Comparison of ENCODE assay signal across 18 mouse cellular contexts in the genomic region with DNA sequence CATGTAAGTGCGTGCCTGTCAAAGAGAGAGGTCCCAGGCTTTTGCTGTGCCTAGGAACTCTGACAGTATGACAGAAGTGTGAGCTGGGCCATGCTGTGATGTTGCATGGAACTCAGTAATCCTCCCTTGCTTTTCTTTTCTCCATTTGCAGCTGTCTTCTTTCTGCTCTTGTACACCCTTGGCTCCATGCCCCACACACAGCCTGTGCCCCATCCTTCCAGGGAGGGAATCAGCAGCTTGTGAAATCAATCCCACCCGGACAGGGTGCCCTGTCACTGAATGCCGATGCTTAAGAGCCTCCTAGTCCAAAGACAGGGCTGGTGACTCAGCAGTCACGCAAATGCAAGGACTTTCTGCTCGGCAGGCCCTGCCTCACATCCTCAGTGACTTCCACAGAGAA.
A peak's percentile ranks its signal among the peaks of the same experiment; 100 is the strongest.
DNase-seq lines count a peak whose midpoint lies in the region; ATAC-seq and TF ChIP-seq lines count a peak whose summit lies in the region.
"Had no signal": no experiment of that assay in that cellular context is flagged by ENCODE, and none has a peak within 500 bp of the region (broad histone marks: within the 10 kb centered on the region; RNA-seq: fewer than 3 reads in every experiment).

No protein-coding gene starts in this region.

- no peak for TF ChIP-seq POLR2A in limb, embryonic 14.5 days (IDR thresholded peaks at IDR 0.05; ENCODE audit: borderline replicate concordance, extremely low read depth, insufficient read depth, insufficient read length)

- H3K27me3 ChIP-seq in midbrain, postnatal 0 days (ENCODE audit: insufficient read depth, low read length) = no peaks in the 10 kb centered on the region
- no peaks in the 10 kb centered on the region for H3K27me3 ChIP-seq in midbrain, embryonic 14.5 days (ENCODE audit: control insufficient read depth, insufficient read depth, low read length)
- H3K27me3 ChIP-seq in limb, embryonic 14.5 days (ENCODE audit: control insufficient read depth, insufficient read depth, low read length) = no peaks in the 10 kb centered on the region
- H3K27me3 ChIP-seq: embryonic facial prominence, embryonic 13.5 days; hindbrain, embryonic 12.5 days; neural tube, embryonic 12.5 days; stomach, embryonic 15.5 days had no signal

- no peaks in the 10 kb centered on the region for H3K9me3 ChIP-seq in midbrain, postnatal 0 days (ENCODE audit: low read length)
- H3K9me3 ChIP-seq in midbrain, embryonic 14.5 days (ENCODE audit: control insufficient read depth, low read length) = no peaks in the 10 kb centered on the region
- H3K9me3 ChIP-seq in limb, embryonic 14.5 days (ENCODE audit: control insufficient read depth, low read length) = no peaks in the 10 kb centered on the region
- H3K9me3 ChIP-seq: embryonic facial prominence, embryonic 13.5 days; hindbrain, embryonic 12.5 days; neural tube, embryonic 12.5 days; stomach, embryonic 15.5 days had no signal

- intact Hi-C loops in heart, postnatal 14 days (cut with DNase I) = no loop called here

- H3K36me3 ChIP-seq in midbrain, postnatal 0 days (ENCODE audit: insufficient read depth, low read length) = no peaks in the 10 kb centered on the region
- no peaks in the 10 kb centered on the region for H3K36me3 ChIP-seq in midbrain, embryonic 14.5 days (ENCODE audit: control insufficient read depth, insufficient read depth, low read length)
- no peaks in the 10 kb centered on the region for H3K36me3 ChIP-seq in limb, embryonic 14.5 days (ENCODE audit: control insufficient read depth, insufficient read depth, low read length)
- H3K36me3 ChIP-seq: embryonic facial prominence, embryonic 13.5 days; hindbrain, embryonic 12.5 days; neural tube, embryonic 12.5 days; stomach, embryonic 15.5 days had no signal

- no peak overlapping the region for H3K4me2 ChIP-seq in midbrain, postnatal 0 days (ENCODE audit: low read depth, low read length, poor library complexity, severe bottlenecking)
- no peak overlapping the region for H3K4me2 ChIP-seq in midbrain, embryonic 14.5 days (ENCODE audit: low read length)
- H3K4me2 ChIP-seq in limb, embryonic 14.5 days (replicated peaks; ENCODE audit: low read depth, low read length, severe bottlenecking) = no peak overlapping the region
- H3K4me2 ChIP-seq: embryonic facial prominence, embryonic 13.5 days; hindbrain, embryonic 12.5 days; neural tube, embryonic 12.5 days; stomach, embryonic 15.5 days had no signal

- ATAC-seq in midbrain, postnatal 0 days (ENCODE audit: low FRiP score) = no peak
- no peak for ATAC-seq in midbrain, embryonic 14.5 days (ENCODE audit: low FRiP score, low TSS enrichment)
- peak; percentile 57; the same call in 1 of the 2 replicates for ATAC-seq in limb, embryonic 14.5 days (ENCODE audit: low FRiP score, low read depth)
- ATAC-seq: inflammation-experienced regulatory T-cells, adult 6 months had no signal

- no peak overlapping the region for H3K4me3 ChIP-seq in midbrain, postnatal 0 days (ENCODE audit: low read depth, low read length)
- H3K4me3 ChIP-seq in midbrain, embryonic 14.5 days (replicated peaks; ENCODE audit: low read depth, low read length) = no peak overlapping the region
- H3K4me3 ChIP-seq in limb, embryonic 14.5 days (replicated peaks; ENCODE audit: low read length) = no peak overlapping the region
- H3K4me3 ChIP-seq: embryonic facial prominence, embryonic 13.5 days; heart, adult 2 months; hindbrain, embryonic 12.5 days; neural tube, embryonic 12.5 days; stomach, embryonic 15.5 days had no signal

- WGBS in midbrain, postnatal 0 days = 54% methylated on average over 5 of the region's 5 CpGs
- WGBS in midbrain, embryonic 14.5 days = 65% methylated on average over 5 of the region's 5 CpGs
- 71% methylated on average over 5 of the region's 5 CpGs for WGBS in limb, embryonic 14.5 days

- no peak overlapping the region for H3K9ac ChIP-seq in midbrain, postnatal 0 days (replicated peaks; ENCODE audit: low read length, poor library complexity, severe bottlenecking)
- H3K9ac ChIP-seq in midbrain, embryonic 14.5 days (replicated peaks; ENCODE audit: low read length) = no peak overlapping the region
- no peak overlapping the region for H3K9ac ChIP-seq in limb, embryonic 14.5 days (ENCODE audit: low read depth, low read length, severe bottlenecking)
- H3K9ac ChIP-seq: embryonic facial prominence, embryonic 13.5 days; hindbrain, embryonic 12.5 days; liver, embryonic 14.5 days; neural tube, embryonic 12.5 days; stomach, embryonic 15.5 days had no signal

- no peaks in the 10 kb centered on the region for H3K4me1 ChIP-seq in midbrain, postnatal 0 days (ENCODE audit: insufficient read depth, low read length)
- H3K4me1 ChIP-seq in midbrain, embryonic 14.5 days (ENCODE audit: control insufficient read depth, insufficient read depth, low read length) = no peaks in the 10 kb centered on the region
- no peaks in the 10 kb centered on the region for H3K4me1 ChIP-seq in limb, embryonic 14.5 days (ENCODE audit: control insufficient read depth, insufficient read depth, low read length)
- H3K4me1 ChIP-seq: hindbrain, embryonic 12.5 days; neural tube, embryonic 12.5 days; stomach, embryonic 15.5 days had no signal

- peak; percentile 67 for DNase-seq in heart, adult 11 months
- no peak for DNase-seq in heart, postnatal 14 days
- peak; percentile 3 for DNase-seq in midbrain, postnatal 0 days (ENCODE audit: low spot score)
- no peak for DNase-seq in midbrain, embryonic 14.5 days
- DNase-seq in limb, embryonic 14.5 days (ENCODE audit: low spot score) = peak; percentile 40
- no peak for DNase-seq in layer of hippocampus, adult 8-10 months (ENCODE audit: low spot score in 2 of 2)
- no peak for DNase-seq in layer of hippocampus, postnatal 25 days (ENCODE audit: extremely low spot score in 1 of 2, low spot score in 1 of 2)
- DNase-seq: adrenal gland, adult 2 months; cerebellum, adult 11-12 months; heart, adult 2 months; layer of hippocampus, postnatal 36 days; spleen, adult 18-20 months had no signal

- TF ChIP-seq CTCF in midbrain, postnatal 0 days (IDR thresholded peaks at IDR 0.05) = no peak

- no peak overlapping the region for H3K27ac ChIP-seq in midbrain, postnatal 0 days (ENCODE audit: low read depth, low read length)
- no peak overlapping the region for H3K27ac ChIP-seq in midbrain, embryonic 14.5 days (replicated peaks; ENCODE audit: low read depth, low read length)
- no peak overlapping the region for H3K27ac ChIP-seq in limb, embryonic 14.5 days (replicated peaks; ENCODE audit: low read depth, low read length)
- H3K27ac ChIP-seq: embryonic facial prominence, embryonic 13.5 days; heart, adult 2 months; hindbrain, embryonic 12.5 days; liver, embryonic 14.5 days; neural tube, embryonic 12.5 days; stomach, embryonic 15.5 days had no signal

Comparison
In these comparisons a context has a peak if more than half of its experiments do, and no peak if none do; other contexts are left out.
1. DNase-seq: peak in heart, adult 11 months (single experiment), midbrain, postnatal 0 days (single experiment) and limb, embryonic 14.5 days (single experiment); none in heart, postnatal 14 days (0 of 2), midbrain, embryonic 14.5 days (single experiment), layer of hippocampus, adult 8-10 months (0 of 2) and layer of hippocampus, postnatal 25 days (0 of 2).